Mouse (Mus musculus) midbrain, embryonic 15.5 days (tissue): ENCODE data around the gene Sympk. TPM values are rescaled to one million over a fixed set of nuclear protein-coding genes. Genes with fewer than 3 reads are reported as not detected.
"Not testable (repeated sequence)": the region's sequence is repeated elsewhere in the genome, so short reads cannot be mapped to it uniquely, and the experiment has no call there.

Experiments
- ATAC-seq: fragments of 200-750 bp; cut with Nextera tagmentation; replicated peaks from 2 replicates; pipeline ENCODE4 v1.8.0; 2017; ENCODE audit warnings: moderate TSS enrichment
- H3K27ac ChIP-seq: fragments of 300-500 bp; sonication (generic); 2 replicates; pipeline ENCODE4 v1.5.1; 2015; ENCODE audit warnings: mild to moderate bottlenecking, inconsistent platforms
- H3K27me3 ChIP-seq: fragments of 300-500 bp; sonication (generic); replicated peaks from 2 replicates; pipeline ENCODE4 v1.6.1; 2015; ENCODE audit warnings: inconsistent platforms
- H3K36me3 ChIP-seq: fragments of 300-500 bp; sonication (generic); replicated peaks from 2 replicates; pipeline ENCODE4 v1.6.1; 2015; ENCODE audit warnings: inconsistent platforms
- H3K4me1 ChIP-seq: fragments of 300-500 bp; sonication (generic); 2 replicates; pipeline ENCODE4 v1.6.1; 2015; ENCODE audit warnings: inconsistent platforms
- H3K4me2 ChIP-seq: fragments of 300-500 bp; sonication (generic); 2 replicates; pipeline ENCODE4 v1.6.1; 2015; ENCODE audit warnings: inconsistent platforms, mild to moderate bottlenecking, moderate library complexity
- H3K4me3 ChIP-seq: fragments of 300-500 bp; sonication (generic); 2 replicates; pipeline ENCODE4 v1.5.1; 2015; ENCODE audit warnings: mild to moderate bottlenecking, inconsistent platforms
- H3K9ac ChIP-seq: fragments of 300-500 bp; sonication (generic); 2 replicates; pipeline ENCODE4 v1.6.1; 2015; ENCODE audit warnings: mild to moderate bottlenecking, inconsistent platforms
- H3K9me3 ChIP-seq: fragments of 300-500 bp; sonication (generic); 2 replicates; pipeline ENCODE4 v1.6.1; 2016; ENCODE audit warnings: inconsistent platforms
- WGBS: fragments of 180-500 bp; shearing (Covaris S2); methylation state at CpG from one replicate; pipeline ENCODE4 v1.1.7; 2015; ENCODE audit warnings: mixed read lengths; 5-methylcytosine and 5-hydroxymethylcytosine counted together
- polyA plus RNA-seq: library from polyadenylated mRNA; unstranded; fragments of >200 nt; fragmentation: Nextera tagmentation; extraction: Ambion mirVana; gene quantifications from 2 replicates; pipeline ENCODE4 v1.2.1, GENCODE M21; 2015

Sympk gene
- polyA plus RNA-seq, 1 experiment from 2014 or later, result 32.7 TPM

GRCm38 (mm10) chr7:19065896-19066295 is 41.7 kb downstream of the Sympk start:
- peak overlapping the region; percentile 32 for H3K4me2 ChIP-seq
- H3K27me3 ChIP-seq, result peaks cover 28% of the 10 kb centered on the region
- H3K4me3 ChIP-seq, result peak overlapping the region; percentile 8; the same call in 1 of the 2 replicates
- H3K9ac ChIP-seq, result no peak overlapping the region
- H3K9me3 ChIP-seq, result no peaks in the 10 kb centered on the region
- H3K36me3 ChIP-seq, result no peaks in the 10 kb centered on the region
- H3K27ac ChIP-seq, result no peak overlapping the region
- whole genome bisulfite sequencing, result 44% methylated on average over 13 of the region's 13 CpGs
- no peaks in the 10 kb centered on the region for H3K4me1 ChIP-seq
- ATAC-seq, result no peak

DNA sequence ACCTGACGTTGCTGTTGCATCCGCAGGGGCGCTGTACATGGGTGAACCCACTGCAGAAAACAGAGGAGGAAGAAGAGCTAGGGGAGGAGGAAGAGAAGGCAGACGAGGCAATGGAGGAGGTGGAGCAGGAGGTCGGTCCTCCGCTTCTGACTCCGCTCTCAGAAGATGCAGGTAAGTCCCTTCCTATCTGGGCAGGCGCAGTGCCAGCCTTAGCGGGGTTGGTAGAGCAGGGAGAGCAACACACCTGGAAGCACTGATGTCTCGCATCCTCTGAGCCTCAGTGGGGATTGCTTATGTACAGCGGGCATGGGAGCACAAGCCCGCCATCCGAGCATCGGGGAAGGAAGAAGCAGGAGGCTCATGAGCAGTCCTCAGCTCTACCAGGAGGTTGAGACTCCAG is 42.9 kb downstream of the Sympk start:
- Histone ChIP-seq H3K4me2 (no peak overlapping the region), H3K9me3 (no peaks in the 10 kb centered on the region), H3K27me3 (peaks cover 28% of the 10 kb centered on the region), H3K9ac (no peak overlapping the region), H3K4me3 (no peak overlapping the region), H3K4me1 (no peaks in the 10 kb centered on the region), H3K27ac (no peak overlapping the region), H3K36me3 (no peaks in the 10 kb centered on the region)
- ATAC-seq, result no peak
- 49% methylated on average over 14 of the region's 14 CpGs for WGBS

DNA sequence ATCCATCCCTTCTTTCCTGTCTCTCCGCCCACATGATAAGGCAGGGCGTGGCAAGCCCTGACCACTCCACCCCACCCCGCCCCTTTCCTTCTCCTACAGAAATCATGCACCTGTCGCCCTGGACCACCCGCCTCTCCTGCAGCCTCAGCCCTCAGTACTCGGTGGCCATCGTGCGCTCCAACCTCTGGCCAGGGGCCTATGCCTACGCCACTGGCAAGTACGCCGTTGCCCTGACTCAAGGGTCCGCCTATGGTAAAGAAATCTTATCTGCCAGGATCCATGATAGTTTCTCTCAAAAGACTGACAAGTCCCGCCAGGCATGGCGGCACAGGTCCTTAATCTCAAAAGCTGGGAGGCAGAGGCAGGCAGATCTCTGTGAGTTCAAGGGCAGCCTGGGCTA is 43.8 kb downstream of the Sympk start:
- ATAC-seq, result no peak
- Histone ChIP-seq H3K4me1 (no peaks in the 10 kb centered on the region), H3K9ac (no peak overlapping the region), H3K4me3 (no peak overlapping the region), H3K4me2 (no peak overlapping the region), H3K36me3 (no peaks in the 10 kb centered on the region), H3K9me3 (no peaks in the 10 kb centered on the region), H3K27me3 (peaks cover 28% of the 10 kb centered on the region), H3K27ac (no peak overlapping the region)
- WGBS, result 64% methylated on average over 14 of the region's 14 CpGs

DNA sequence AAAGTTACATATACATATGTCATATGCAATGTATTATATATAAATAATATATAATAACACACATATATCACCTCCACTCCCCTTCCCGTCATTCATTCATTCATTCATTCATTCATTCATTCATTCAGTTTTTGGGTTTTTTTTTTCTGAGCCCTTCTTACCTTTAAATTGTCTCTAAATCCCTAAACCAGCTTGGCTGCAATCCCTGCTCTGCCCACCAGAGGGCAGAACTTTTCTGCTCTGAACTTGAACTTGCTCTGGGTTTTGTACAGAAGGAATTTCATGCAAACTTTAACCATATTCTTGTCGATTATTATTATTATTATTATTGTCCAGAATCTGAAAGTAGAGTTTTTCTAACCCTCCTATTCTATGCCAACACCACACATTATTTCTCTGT is 44.5 kb downstream of the Sympk start:
- peaks cover 28% of the 10 kb centered on the region for H3K27me3 ChIP-seq
- no peak overlapping the region for H3K4me3 ChIP-seq
- no peak overlapping the region for H3K27ac ChIP-seq
- 4% methylated on average over 2 of the region's 2 CpGs for WGBS
- no peaks in the 10 kb centered on the region for H3K4me1 ChIP-seq
- no peak overlapping the region for H3K9ac ChIP-seq
- ATAC-seq, result no peak
- no peak overlapping the region for H3K4me2 ChIP-seq
- no peaks in the 10 kb centered on the region for H3K9me3 ChIP-seq
- no peaks in the 10 kb centered on the region for H3K36me3 ChIP-seq

- H3K4me3 ChIP-seq, result no peak overlapping the region
- H3K36me3 ChIP-seq, result no peaks in the 10 kb centered on the region
- H3K9ac ChIP-seq, result no peak overlapping the region
- H3K9me3 ChIP-seq, result no peaks in the 10 kb centered on the region
- H3K27me3 ChIP-seq, result peaks cover 27% of the 10 kb centered on the region
- H3K4me1 ChIP-seq, result no peaks in the 10 kb centered on the region
- WGBS, result 49% methylated on average over 3 of the region's 3 CpGs
- H3K27ac ChIP-seq, result no peak overlapping the region
- no peak overlapping the region for H3K4me2 ChIP-seq
- no peak for ATAC-seq
Observed at GRCm38 (mm10) chr7:19069500-19069899, 45.3 kb downstream of the Sympk start.

DNA sequence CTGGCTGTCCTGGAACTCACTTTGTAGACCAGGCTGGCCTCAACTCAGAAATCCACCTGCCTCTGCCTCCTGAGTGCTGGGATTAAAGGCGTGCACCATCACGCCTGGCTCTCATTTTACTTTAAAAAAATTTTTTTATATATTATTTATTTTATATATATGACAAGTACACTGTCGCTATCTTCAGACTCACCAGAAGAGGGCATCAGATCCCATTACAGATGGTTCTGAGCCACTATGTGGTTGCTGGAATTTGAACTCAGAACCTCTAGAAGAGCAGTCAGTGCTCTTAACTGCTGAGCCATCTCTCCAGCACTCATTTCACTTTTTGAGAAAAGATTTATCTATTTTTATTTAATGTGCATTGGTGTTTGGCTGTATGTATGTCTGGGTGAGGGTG is 46.8 kb downstream of the Sympk start:
- H3K4me3 ChIP-seq, ATAC-seq, H3K4me2 ChIP-seq, H3K9me3 ChIP-seq, H3K4me1 ChIP-seq, H3K9ac ChIP-seq, H3K27ac ChIP-seq, H3K36me3 ChIP-seq: not testable (repeated sequence)
- H3K27me3 ChIP-seq, result peaks cover 12% of the 10 kb centered on the region
- whole genome bisulfite sequencing, result 44% methylated on average over 3 of the region's 3 CpGs

- H3K4me2 ChIP-seq, result no peak overlapping the region
- H3K4me1 ChIP-seq, result peaks cover 23% of the 10 kb centered on the region
- no peaks in the 10 kb centered on the region for H3K9me3 ChIP-seq
- H3K4me3 ChIP-seq, result no peak overlapping the region
- 80% methylated on average over 9 of the region's 9 CpGs for WGBS
- no peaks in the 10 kb centered on the region for H3K27me3 ChIP-seq
- no peak for ATAC-seq
- H3K27ac ChIP-seq, result no peak overlapping the region
- H3K36me3 ChIP-seq, result peaks cover 6% of the 10 kb centered on the region
- H3K9ac ChIP-seq, result no peak overlapping the region
Observed at GRCm38 (mm10) chr7:19073504-19073903, 49.3 kb downstream of the Sympk start.

GRCm38 (mm10) chr7:19074494-19074893 is 50.3 kb downstream of the Sympk start:
- ATAC-seq, result no peak
- peaks cover 23% of the 10 kb centered on the region for H3K4me1 ChIP-seq
- no peak overlapping the region for H3K4me3 ChIP-seq

GRCm38 (mm10) chr7:19075231-19075630 is 51.1 kb downstream of the Sympk start:
- no peaks in the 10 kb centered on the region for H3K9me3 ChIP-seq
- peak overlapping the region; percentile 79 for H3K27ac ChIP-seq
- peaks cover 23% of the 10 kb centered on the region for H3K4me1 ChIP-seq
- peaks cover 17% of the 10 kb centered on the region for H3K36me3 ChIP-seq
- peak overlapping the region; percentile 34 for H3K9ac ChIP-seq
- H3K4me2 ChIP-seq, result peak overlapping the region; percentile 65
- H3K27me3 ChIP-seq, result no peaks in the 10 kb centered on the region
- WGBS, result 56% methylated on average over 5 of the region's 5 CpGs
- H3K4me3 ChIP-seq, result peak overlapping the region; percentile 93
- peak; percentile 16 for ATAC-seq

More at GRCm38 (mm10) chr7:19074494-19074893, 50.3 kb downstream of the Sympk start:
- H3K9ac ChIP-seq, result no peak overlapping the region
- no peak overlapping the region for H3K4me2 ChIP-seq
- 92% methylated on average over 6 of the region's 6 CpGs for WGBS
- peaks cover 13% of the 10 kb centered on the region for H3K36me3 ChIP-seq
- H3K27ac ChIP-seq, result no peak overlapping the region
- H3K9me3 ChIP-seq, result no peaks in the 10 kb centered on the region
- H3K27me3 ChIP-seq, result no peaks in the 10 kb centered on the region

DNA sequence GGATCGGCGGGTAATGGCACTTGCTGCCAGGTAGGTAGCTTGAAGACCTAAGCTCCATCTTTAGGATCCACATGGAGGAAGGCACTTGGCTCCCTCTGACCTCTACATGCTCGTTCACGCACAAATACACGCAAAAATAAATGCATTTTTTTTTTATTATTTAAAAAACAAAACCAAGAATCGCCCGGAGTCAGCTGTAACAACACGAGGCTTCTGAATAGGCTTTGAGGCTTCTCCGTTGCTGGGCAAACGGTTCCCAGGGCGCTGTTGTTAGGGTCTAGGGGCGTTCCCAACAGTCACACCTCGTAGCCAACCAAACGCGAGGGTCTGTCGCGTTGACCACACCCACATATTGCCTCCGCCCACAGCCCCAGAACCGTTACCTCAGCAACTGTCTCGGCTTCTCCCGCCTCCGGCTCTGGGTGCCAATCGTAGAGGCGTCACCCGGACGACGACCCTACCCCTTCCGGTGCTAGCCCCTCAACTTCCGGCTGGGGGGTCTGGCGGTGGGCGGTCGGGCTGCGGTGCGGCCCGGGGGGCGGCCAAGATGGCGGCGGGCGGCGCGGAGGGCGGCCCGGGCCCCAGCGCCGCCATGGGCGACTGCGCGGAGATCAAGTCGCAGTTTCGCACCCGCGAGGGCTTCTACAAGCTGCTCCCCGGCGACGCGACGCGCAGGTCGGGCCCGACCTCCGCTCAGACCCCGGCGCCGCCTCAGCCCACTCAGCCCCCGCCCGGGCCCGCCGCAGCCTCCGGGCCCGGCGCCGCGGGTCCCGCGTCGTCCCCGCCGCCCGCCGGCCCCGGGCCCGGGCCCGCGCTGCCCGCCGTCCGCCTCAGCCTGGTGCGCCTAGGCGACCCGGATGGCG is 51.8 kb downstream of the Sympk start, which contains the start of gene Dmwd:
Dmwd (plus strand) TSS at position 505 of the 863 bp plus-strand sequence.
- peak; percentile 98 for ATAC-seq
- WGBS, result under 1% methylated on average over 80 of the region's 91 CpGs

DNA sequence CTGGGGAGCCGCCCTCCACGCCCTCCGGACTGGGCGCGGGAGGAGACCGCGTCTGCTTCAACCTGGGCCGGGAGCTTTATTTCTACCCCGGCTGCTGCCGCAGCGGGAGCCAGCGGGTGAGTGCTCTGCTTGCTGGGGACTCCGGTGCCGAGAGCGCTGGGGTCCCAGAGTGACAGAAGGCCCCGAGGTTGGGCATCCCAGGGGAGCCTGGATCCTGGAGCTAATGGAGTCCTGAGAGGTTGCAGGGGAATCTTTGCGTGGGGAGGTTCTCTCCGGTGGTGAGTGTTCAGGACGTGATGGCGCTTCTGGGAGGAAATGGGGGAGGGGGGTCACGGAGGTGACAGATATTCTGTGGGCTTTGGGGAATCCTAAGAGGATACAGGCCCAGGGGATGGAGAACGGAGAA is 52.4 kb downstream of the Sympk start:
- Histone ChIP-seq H3K9ac (peak overlapping the region; percentile 97), H3K9me3 (no peaks in the 10 kb centered on the region), H3K27me3 (no peaks in the 10 kb centered on the region), H3K4me2 (peak overlapping the region; percentile 65), H3K4me1 (peaks cover 23% of the 10 kb centered on the region), H3K27ac (peak overlapping the region; percentile 79), H3K36me3 (peaks cover 26% of the 10 kb centered on the region), H3K4me3 (peak overlapping the region; percentile 93)
- peak; percentile 13 for ATAC-seq
- 1% methylated on average over 22 of the region's 22 CpGs for WGBS

More for the DNA sequence above, 51.8 kb downstream of the Sympk start, which contains the start of gene Dmwd:
- peak within 1 kb of the TSS; percentile 65 for H3K4me2 ChIP-seq
- H3K27me3 ChIP-seq, result no peaks in the 10 kb centered on the region
- H3K9me3 ChIP-seq, result no peaks in the 10 kb centered on the region
- H3K9ac ChIP-seq, result peak within 1 kb of the TSS; percentile 97
- H3K4me1 ChIP-seq, result peaks cover 23% of the 10 kb centered on the region
- peaks cover 22% of the 10 kb centered on the region for H3K36me3 ChIP-seq
- H3K4me3 ChIP-seq, result peak within 1 kb of the TSS; percentile 93
- H3K27ac ChIP-seq, result peak within 1 kb of the TSS; percentile 79

- H3K27ac ChIP-seq, result no peak overlapping the region
- no peaks in the 10 kb centered on the region for H3K27me3 ChIP-seq
- 0 out of 2 replicates have a peak overlapping the region, but pooled peaks have one; percentile 97 for H3K9ac ChIP-seq
- no peaks in the 10 kb centered on the region for H3K9me3 ChIP-seq
- H3K4me1 ChIP-seq, result peaks cover 23% of the 10 kb centered on the region
- peak overlapping the region; percentile 93 for H3K4me3 ChIP-seq
- no peak for ATAC-seq
- peaks cover 37% of the 10 kb centered on the region for H3K36me3 ChIP-seq
- H3K4me2 ChIP-seq, result peak overlapping the region; percentile 65
- WGBS, result 69% methylated on average over 14 of the region's 14 CpGs
Observed at GRCm38 (mm10) chr7:19077761-19078160, 53.6 kb downstream of the Sympk start.

- Histone ChIP-seq H3K9ac (no peak overlapping the region), H3K27me3 (no peaks in the 10 kb centered on the region), H3K27ac (no peak overlapping the region), H3K9me3 (no peaks in the 10 kb centered on the region), H3K4me2 (no peak overlapping the region), H3K4me1 (peaks cover 32% of the 10 kb centered on the region), H3K36me3 (peaks cover 41% of the 10 kb centered on the region), H3K4me3 (no peak overlapping the region)
- 89% methylated on average over 3 of the region's 3 CpGs for WGBS
- ATAC-seq, result no peak
Observed at GRCm38 (mm10) chr7:19078732-19079131, 54.6 kb downstream of the Sympk start.
